Mouse (Mus musculus) ovary, postnatal 14 days (tissue): ENCODE measurements around the gene Oprm1.
A peak's percentile ranks its signal among the peaks of the same experiment; 100 is the strongest.
"Not testable (repeated sequence)": the region's sequence is repeated elsewhere in the genome, so short reads cannot be mapped to it uniquely, and the experiment has no call there.

ENCODE experiments used
- DNase-seq: peaks from one replicate; pipeline ENCODE4 v3.0.0; 2022; ENCODE audit warnings: low spot score

The Oprm1 gene

GRCm38 (mm10) chr10:6758206-6758605 is at the start of gene Oprm1:
Gene Oprm1, plus strand, starts transcription at chr10:6758506.
- DNase-seq = no peak

GRCm38 (mm10) chr10:6717181-6717948 is 40.9 kb upstream of the Oprm1 start:
- no peak for DNase-seq

GRCm38 (mm10) chr10:6723765-6724164 is 34.5 kb upstream of the Oprm1 start:
- DNase-seq = no peak

- no peak for DNase-seq
Measured at GRCm38 (mm10) chr10:6728469-6728868, 29.8 kb upstream of the Oprm1 start.

- DNase-seq = no peak
Measured at GRCm38 (mm10) chr10:6753375-6753774, 4.9 kb upstream of the Oprm1 start.

- peak; percentile 2 for DNase-seq
Measured at GRCm38 (mm10) chr10:6761287-6761811, 3.0 kb downstream of the Oprm1 start, which contains the start of gene Gm10945. Gene Gm10945, minus strand, starts transcription at chr10:6761761.

GRCm38 (mm10) chr10:6788517-6789237 is 30.4 kb downstream of the Oprm1 start:
- DNase-seq = peak; percentile 46

- no peak for DNase-seq
Measured at GRCm38 (mm10) chr10:6790226-6790625, 31.9 kb downstream of the Oprm1 start.

GRCm38 (mm10) chr10:6820626-6821025 is 62.3 kb downstream of the Oprm1 start:
- no peak for DNase-seq

GRCm38 (mm10) chr10:6842225-6842624 is 83.9 kb downstream of the Oprm1 start:
- DNase-seq = no peak

- no peak for DNase-seq
Measured at GRCm38 (mm10) chr10:6846283-6846682, 88.0 kb downstream of the Oprm1 start.

GRCm38 (mm10) chr10:6848162-6848754 is 90.0 kb downstream of the Oprm1 start:
- no peak for DNase-seq

GRCm38 (mm10) chr10:6848834-6849233 is 90.5 kb downstream of the Oprm1 start:
- DNase-seq = no peak

GRCm38 (mm10) chr10:6855812-6856211 is 97.5 kb downstream of the Oprm1 start:
- no peak for DNase-seq

GRCm38 (mm10) chr10:6871418-6872072 is 113.2 kb downstream of the Oprm1 start:
- DNase-seq = no peak

- no peak for DNase-seq
Measured at GRCm38 (mm10) chr10:6873917-6874316, 115.6 kb downstream of the Oprm1 start.

- no peak for DNase-seq
Measured at GRCm38 (mm10) chr10:6878276-6878881, 120.1 kb downstream of the Oprm1 start.

- DNase-seq = not testable (repeated sequence)
Measured at GRCm38 (mm10) chr10:6882041-6882440, 123.7 kb downstream of the Oprm1 start.

GRCm38 (mm10) chr10:6885460-6885859 is 127.2 kb downstream of the Oprm1 start:
- DNase-seq = no peak

- peak; percentile 17 for DNase-seq
Measured at GRCm38 (mm10) chr10:6889640-6890245, 131.4 kb downstream of the Oprm1 start.

- DNase-seq = no peak
Measured at GRCm38 (mm10) chr10:6890348-6891009, 132.2 kb downstream of the Oprm1 start.
